Mouse (Mus musculus): Measurements from ENCODE around the gene Cpd. TPM values are rescaled to one million over a fixed set of nuclear protein-coding genes. Genes with fewer than 3 reads are reported as not detected.

Cpd gene
- 11.6 and 14.1 TPM in 2 replicates for polyA plus RNA-seq (2016; fragmentation: Nextera tagmentation; extraction: Ambion mirVana)

DNA sequence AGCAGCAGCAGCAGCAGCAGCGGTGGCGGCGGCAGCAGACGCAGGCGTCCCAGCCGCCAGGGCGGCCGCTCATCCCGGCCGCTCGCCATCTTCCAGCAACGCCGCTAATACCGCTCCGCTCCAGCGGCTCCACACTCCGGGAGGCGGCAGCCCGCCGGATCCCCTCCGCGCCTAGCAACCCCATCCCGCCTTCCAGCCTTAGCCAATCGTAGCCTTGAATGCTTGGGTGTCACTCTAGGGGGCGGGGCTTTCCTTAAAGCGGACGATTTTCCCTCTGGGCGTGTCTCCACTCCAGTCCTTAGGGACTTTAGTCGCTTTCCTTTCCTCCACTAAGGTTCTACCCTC lies at the start of gene Cpd:
TSS of gene Cpd (minus strand) at position 141 of the 345 bp plus-strand sequence.
- under 1% methylated on average over 29 of the region's 29 CpGs for WGBS
- H3K36me3 ChIP-seq = no peaks in the 10 kb centered on the region
- peak within 1 kb of the TSS; percentile 94 for H3K27ac ChIP-seq
- no peaks in the 10 kb centered on the region for H3K9me3 ChIP-seq
- DNase-seq (ENCODE audit: low spot score) = peak; percentile 98
- no peaks in the 10 kb centered on the region for H3K27me3 ChIP-seq (ENCODE audit: insufficient read depth, poor library complexity, severe bottlenecking)
- H3K4me1 ChIP-seq = peaks cover 42% of the 10 kb centered on the region
- peak within 1 kb of the TSS; percentile 98 for H3K4me3 ChIP-seq

GRCm38 (mm10) chr11:76896360-76896759 lies 49.5 kb upstream of the Cpd start:
- peaks cover 16% of the 10 kb centered on the region for H3K4me1 ChIP-seq
- H3K36me3 ChIP-seq = no peaks in the 10 kb centered on the region
- H3K27me3 ChIP-seq (ENCODE audit: insufficient read depth, poor library complexity, severe bottlenecking) = no peaks in the 10 kb centered on the region
- H3K27ac ChIP-seq = no peak overlapping the region
- 57% methylated on average over 6 of the region's 6 CpGs for WGBS
- DNase-seq (ENCODE audit: low spot score) = no peak
- H3K4me3 ChIP-seq = no peak overlapping the region
- H3K9me3 ChIP-seq = no peaks in the 10 kb centered on the region

DNA sequence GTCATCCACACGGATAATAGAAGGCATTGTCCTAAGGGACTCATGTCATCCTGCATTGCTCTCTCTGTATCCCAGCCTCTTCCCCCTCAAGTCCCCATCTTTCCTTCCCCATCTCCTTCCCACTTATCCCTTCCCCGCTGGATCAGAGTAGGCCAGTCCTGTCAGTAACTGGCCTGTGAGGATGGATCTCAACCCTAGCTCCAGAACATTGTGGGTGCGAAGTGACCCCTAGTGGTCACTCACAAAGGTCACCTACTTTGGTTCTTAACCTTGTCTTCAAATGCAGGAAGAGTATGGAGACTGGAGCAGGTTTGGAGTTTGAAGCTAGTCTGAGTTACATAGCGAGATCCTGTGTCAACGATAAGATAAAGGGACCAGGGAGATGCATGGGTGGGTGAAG lies 47.4 kb upstream of the Cpd start:
- Histone ChIP-seq H3K9me3 (no peaks in the 10 kb centered on the region), H3K4me1 (peaks cover 26% of the 10 kb centered on the region), H3K27ac (peak overlapping the region; percentile 67; the same call in 1 of the 2 replicates), H3K27me3 (ENCODE audit: insufficient read depth, poor library complexity, severe bottlenecking) (no peaks in the 10 kb centered on the region), H3K4me3 (0 out of 2 replicates have a peak overlapping the region, but pooled peaks have one; percentile 3), H3K36me3 (no peaks in the 10 kb centered on the region)
- 22% methylated on average over 5 of the region's 5 CpGs for WGBS
- peak; percentile 84 for DNase-seq (ENCODE audit: low spot score)

- peak; percentile 79 for DNase-seq (ENCODE audit: low spot score)
- WGBS = 36% methylated on average over 4 of the region's 4 CpGs
- H3K9me3 ChIP-seq = no peaks in the 10 kb centered on the region
- H3K27ac ChIP-seq = peak overlapping the region; percentile 67
- H3K4me1 ChIP-seq = peaks cover 26% of the 10 kb centered on the region
- no peaks in the 10 kb centered on the region for H3K36me3 ChIP-seq
- H3K27me3 ChIP-seq (ENCODE audit: insufficient read depth, poor library complexity, severe bottlenecking) = no peaks in the 10 kb centered on the region
- no peak overlapping the region for H3K4me3 ChIP-seq
Measured at GRCm38 (mm10) chr11:76893570-76893969, 46.8 kb upstream of the Cpd start.

GRCm38 (mm10) chr11:76892972-76893371 lies 46.2 kb upstream of the Cpd start:
- Histone ChIP-seq H3K4me1 (peaks cover 26% of the 10 kb centered on the region), H3K4me3 (no peak overlapping the region), H3K9me3 (no peaks in the 10 kb centered on the region), H3K36me3 (no peaks in the 10 kb centered on the region), H3K27me3 (ENCODE audit: insufficient read depth, poor library complexity, severe bottlenecking) (no peaks in the 10 kb centered on the region), H3K27ac (peak overlapping the region; percentile 67; the same call in 1 of the 2 replicates)
- no peak for DNase-seq (ENCODE audit: low spot score)
- WGBS = 76% methylated on average over 3 of the region's 3 CpGs

- 74% methylated on average over 4 of the region's 4 CpGs for WGBS
- Histone ChIP-seq H3K36me3 (no peaks in the 10 kb centered on the region), H3K27ac (peak overlapping the region; percentile 13; the same call in 1 of the 2 replicates), H3K4me3 (no peak overlapping the region), H3K9me3 (no peaks in the 10 kb centered on the region), H3K27me3 (ENCODE audit: insufficient read depth, poor library complexity, severe bottlenecking) (no peaks in the 10 kb centered on the region), H3K4me1 (peaks cover 26% of the 10 kb centered on the region)
- DNase-seq (ENCODE audit: low spot score) = no peak
Measured at GRCm38 (mm10) chr11:76891738-76892349, 45.0 kb upstream of the Cpd start.

DNA sequence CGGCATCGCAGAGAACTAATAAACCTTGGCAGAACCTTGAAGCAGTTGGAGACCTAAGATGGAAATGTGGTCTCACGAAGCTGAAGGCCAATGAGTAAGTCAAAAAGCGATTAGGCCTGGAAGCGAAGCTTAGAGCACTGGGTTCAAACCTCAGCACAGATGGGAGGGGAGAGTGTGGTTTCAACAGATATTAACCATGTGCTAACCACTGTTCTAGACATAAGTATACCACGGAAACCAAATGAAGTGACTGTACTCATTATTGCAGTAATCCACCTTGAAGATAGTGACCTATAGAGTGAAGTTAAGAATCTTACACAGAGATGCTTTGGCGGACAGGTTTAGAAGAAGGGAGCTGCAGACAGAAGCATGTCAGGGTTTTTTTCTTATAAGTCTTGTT lies 44.4 kb upstream of the Cpd start:
- DNase-seq (ENCODE audit: low spot score) = no peak
- peaks cover 22% of the 10 kb centered on the region for H3K4me1 ChIP-seq
- no peaks in the 10 kb centered on the region for H3K36me3 ChIP-seq
- no peaks in the 10 kb centered on the region for H3K9me3 ChIP-seq
- no peak overlapping the region for H3K4me3 ChIP-seq
- H3K27me3 ChIP-seq (ENCODE audit: insufficient read depth, poor library complexity, severe bottlenecking) = no peaks in the 10 kb centered on the region
- WGBS = 89% methylated on average over 7 of the region's 7 CpGs
- H3K27ac ChIP-seq = no peak overlapping the region

DNA sequence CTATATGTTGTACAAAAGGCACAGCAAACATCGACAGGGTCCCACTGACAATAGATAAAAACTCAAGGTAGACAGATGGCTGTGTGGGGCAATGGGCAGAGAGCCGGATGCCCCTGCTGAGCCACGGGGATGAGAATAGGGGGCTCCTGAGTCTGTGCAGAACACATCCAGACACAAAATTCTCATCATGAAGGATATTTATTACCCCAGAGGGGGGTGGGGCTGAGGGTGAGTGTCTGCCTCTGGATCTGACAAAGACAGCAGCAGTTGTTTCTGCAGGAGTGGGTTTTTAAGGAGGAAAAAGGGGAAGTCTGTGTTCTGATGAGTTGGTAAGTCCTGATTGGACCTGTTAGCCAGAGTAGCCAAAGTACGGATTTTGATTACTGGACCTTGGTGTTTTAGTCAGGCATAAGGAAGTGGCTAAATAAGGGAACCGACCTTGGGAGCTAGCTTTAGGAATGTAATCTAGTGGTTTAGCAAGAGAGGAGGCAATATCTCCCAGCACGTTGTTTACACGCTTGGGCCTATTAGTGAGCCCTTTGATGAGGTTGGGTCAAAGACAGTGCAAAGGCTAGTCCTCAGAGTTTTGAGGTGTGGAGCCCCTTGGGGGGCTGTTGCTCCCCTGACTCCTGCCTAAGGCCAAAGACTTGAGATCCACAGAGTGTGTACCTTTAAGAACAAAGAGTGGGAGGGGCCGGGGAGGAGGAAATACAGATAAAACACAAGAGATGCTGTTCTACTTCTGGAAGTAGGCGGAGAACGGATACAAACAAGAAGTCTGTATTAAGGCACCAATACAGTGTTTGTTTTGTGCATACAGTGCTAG lies 42.7 kb upstream of the Cpd start:
- 39% methylated on average over 10 of the region's 10 CpGs for WGBS
- Histone ChIP-seq H3K9me3 (no peaks in the 10 kb centered on the region), H3K27me3 (ENCODE audit: insufficient read depth, poor library complexity, severe bottlenecking) (no peaks in the 10 kb centered on the region), H3K4me3 (peak overlapping the region; percentile 3; the same call in 1 of the 2 replicates), H3K36me3 (no peaks in the 10 kb centered on the region), H3K4me1 (peaks cover 22% of the 10 kb centered on the region), H3K27ac (peak overlapping the region; percentile 76)
- no peak for DNase-seq (ENCODE audit: low spot score)

GRCm38 (mm10) chr11:76884451-76884850 lies 37.6 kb upstream of the Cpd start:
- 41% methylated on average over 5 of the region's 5 CpGs for WGBS
- H3K9me3 ChIP-seq = no peaks in the 10 kb centered on the region
- no peaks in the 10 kb centered on the region for H3K36me3 ChIP-seq
- no peak overlapping the region for H3K4me3 ChIP-seq
- no peaks in the 10 kb centered on the region for H3K27me3 ChIP-seq (ENCODE audit: insufficient read depth, poor library complexity, severe bottlenecking)
- H3K4me1 ChIP-seq = peaks cover 3% of the 10 kb centered on the region
- no peak for DNase-seq (ENCODE audit: low spot score)
- no peak overlapping the region for H3K27ac ChIP-seq

DNA sequence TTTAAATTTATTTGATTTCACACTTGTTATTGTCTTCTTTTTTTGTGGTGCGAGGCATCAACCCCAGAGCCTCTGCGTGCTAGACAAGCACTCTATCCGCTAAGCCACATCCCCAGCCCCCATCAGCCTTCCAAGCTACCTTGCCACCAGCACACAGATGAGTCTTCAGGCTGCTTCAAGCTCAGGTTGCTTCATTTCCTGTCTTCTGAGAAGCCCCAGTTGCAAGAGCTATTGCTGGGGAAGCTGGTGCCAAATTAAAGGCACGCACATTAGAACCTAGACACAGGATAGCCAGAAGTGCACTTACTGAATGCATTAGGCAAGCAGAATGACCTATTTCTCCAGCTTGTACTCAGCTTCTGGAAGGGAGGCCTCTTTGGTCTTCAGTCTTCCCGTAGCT lies 33.0 kb upstream of the Cpd start:
- DNase-seq (ENCODE audit: low spot score) = no peak
- 88% methylated on average over 5 of the region's 5 CpGs for WGBS
- Histone ChIP-seq H3K27me3 (ENCODE audit: insufficient read depth, poor library complexity, severe bottlenecking) (no peaks in the 10 kb centered on the region), H3K9me3 (no peaks in the 10 kb centered on the region), H3K4me1 (peaks cover 5% of the 10 kb centered on the region; the same call in 1 of the 2 replicates), H3K4me3 (no peak overlapping the region), H3K36me3 (no peaks in the 10 kb centered on the region), H3K27ac (no peak overlapping the region)

DNA sequence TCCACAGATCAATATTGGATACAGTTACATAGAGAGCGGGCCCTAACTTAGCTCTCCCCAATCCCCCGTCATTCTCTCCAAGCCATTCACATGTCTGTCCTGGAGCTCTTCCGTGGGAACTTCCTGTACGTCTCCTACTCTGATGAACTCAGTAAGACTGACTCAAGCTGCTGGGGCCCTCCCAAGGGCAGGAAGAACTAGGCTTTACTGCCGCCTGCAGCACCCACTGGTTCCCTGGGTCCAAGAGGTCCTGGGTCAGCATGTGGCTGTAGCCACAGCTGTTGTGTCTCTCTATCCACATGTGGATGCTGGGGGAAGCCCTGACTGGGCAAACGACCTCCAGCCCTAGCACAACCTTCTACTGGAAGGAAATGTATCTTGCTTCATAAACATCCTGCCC lies 27.9 kb upstream of the Cpd start:
- 61% methylated on average over 6 of the region's 6 CpGs for WGBS

DNA sequence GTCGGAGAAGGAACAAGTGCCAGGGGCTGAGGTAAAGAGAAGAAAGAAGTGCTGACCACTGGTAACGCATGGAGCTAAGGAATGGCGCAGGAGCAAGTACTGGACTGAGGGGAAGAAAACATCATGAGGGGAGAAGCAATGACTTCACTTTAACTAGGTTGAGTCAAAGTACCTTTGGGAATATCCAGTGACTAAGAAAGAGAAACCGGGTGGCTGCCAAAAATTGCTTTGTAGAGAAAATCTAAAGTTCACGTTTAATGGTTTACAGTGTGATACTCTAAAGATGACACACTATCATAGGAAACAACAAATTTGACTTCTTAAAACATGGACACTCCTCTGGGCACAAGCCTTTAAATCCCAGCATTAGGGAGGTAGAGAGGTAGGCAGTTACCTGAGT lies 27.0 kb upstream of the Cpd start:
- H3K9me3 ChIP-seq = no peaks in the 10 kb centered on the region
- DNase-seq (ENCODE audit: low spot score) = no peak
- no peaks in the 10 kb centered on the region for H3K27me3 ChIP-seq (ENCODE audit: insufficient read depth, poor library complexity, severe bottlenecking)
- H3K4me1 ChIP-seq = peaks cover 6% of the 10 kb centered on the region; the same call in 1 of the 2 replicates
- no peak overlapping the region for H3K27ac ChIP-seq
- no peak overlapping the region for H3K4me3 ChIP-seq
- 83% methylated on average over 5 of the region's 5 CpGs for WGBS
- H3K36me3 ChIP-seq = no peaks in the 10 kb centered on the region

More for the DNA sequence above, 27.9 kb upstream of the Cpd start:
- Histone ChIP-seq H3K9me3 (no peaks in the 10 kb centered on the region), H3K27me3 (ENCODE audit: insufficient read depth, poor library complexity, severe bottlenecking) (no peaks in the 10 kb centered on the region), H3K4me1 (peaks cover 6% of the 10 kb centered on the region; the same call in 1 of the 2 replicates), H3K27ac (no peak overlapping the region), H3K4me3 (no peak overlapping the region), H3K36me3 (no peaks in the 10 kb centered on the region)
- DNase-seq (ENCODE audit: low spot score) = no peak

- no peak for DNase-seq (ENCODE audit: low spot score)
- Histone ChIP-seq H3K27me3 (ENCODE audit: insufficient read depth, poor library complexity, severe bottlenecking) (no peaks in the 10 kb centered on the region), H3K4me1 (peaks cover 6% of the 10 kb centered on the region; the same call in 1 of the 2 replicates), H3K27ac (no peak overlapping the region), H3K36me3 (no peaks in the 10 kb centered on the region), H3K4me3 (no peak overlapping the region), H3K9me3 (no peaks in the 10 kb centered on the region)
- 70% methylated on average over 11 of the region's 11 CpGs for WGBS
Measured at GRCm38 (mm10) chr11:76872556-76873234, 25.9 kb upstream of the Cpd start.

Measured in heart, embryonic 10.5 days (tissue).